15 mouse cellular contexts compared by ENCODE assay signal in genomic region chr11:119948305-119948704, GRCm38 (mm10). TPM values are rescaled to one million over a fixed set of nuclear protein-coding genes. Genes with fewer than 3 reads are reported as not detected.
A peak's percentile ranks its signal among the peaks of the same experiment; 100 is the strongest.
DNase-seq lines count a peak whose midpoint lies in the region; TF ChIP-seq lines count a peak whose summit lies in the region.
"Had no signal": no experiment of that assay in that cellular context is flagged by ENCODE, and none has a peak within 500 bp of the region (broad histone marks: within the 10 kb centered on the region; RNA-seq: fewer than 3 reads in every experiment).

No protein-coding gene starts in this region.

- TF ChIP-seq EP300 in heart, adult 2 months (IDR thresholded peaks at IDR 0.05; ENCODE audit: insufficient read depth, low read depth, low read length) = no peak
- no peak for TF ChIP-seq EP300 in CH12.LX (IDR thresholded peaks at IDR 0.05; ENCODE audit: low read length)

- no peaks in the 10 kb centered on the region for H3K9me3 ChIP-seq in CH12.LX (replicated peaks; ENCODE audit: low read length)
- H3K9me3 ChIP-seq: G1E; hindbrain, embryonic 12.5 days; intestine, embryonic 15.5 days had no signal

- peaks cover under 1% of the 10 kb centered on the region; the same call in 1 of the 2 replicates for H3K79me2 ChIP-seq in heart, adult 2 months (replicated peaks; ENCODE audit: control insufficient read depth, insufficient read depth, low read length)
- H3K79me2 ChIP-seq in liver, adult 2 months (ENCODE audit: control insufficient read depth, insufficient read depth, low read length) = peaks cover 69% of the 10 kb centered on the region
- no peaks in the 10 kb centered on the region for H3K79me2 ChIP-seq in CH12.LX (replicated peaks; ENCODE audit: control insufficient read depth, extremely low read depth, insufficient read depth, poor library complexity, severe bottlenecking)

- TF ChIP-seq CTCF in heart, adult 2 months (IDR thresholded peaks at IDR 0.05) = no peak
- no peak for TF ChIP-seq CTCF in liver, adult 2 months (IDR thresholded peaks at IDR 0.05; ENCODE audit: low read depth, low read length)
- TF ChIP-seq CTCF in CH12.LX (conservative IDR thresholded peaks at IDR 0.05 in 1 of 2, IDR thresholded peaks at IDR 0.05 in 1 of 2; ENCODE audit: low read depth in 2 of 2, low read length in 2 of 2) = no peak
- TF ChIP-seq CTCF in olfactory bulb, adult 2 months (IDR thresholded peaks at IDR 0.05; ENCODE audit: insufficient read depth, low read depth, low read length) = no peak

- 59% methylated on average over 4 of the region's 4 CpGs for WGBS in heart, adult 2 months
- 55% methylated on average over 4 of the region's 4 CpGs for WGBS in liver, adult 2 months
- 27% methylated on average over 4 of the region's 4 CpGs for WGBS in olfactory bulb, adult 2 months

- no peak overlapping the region for H3K4me2 ChIP-seq in CH12.LX (ENCODE audit: insufficient read depth, low read depth, poor library complexity, severe bottlenecking)
- H3K4me2 ChIP-seq: hindbrain, embryonic 12.5 days; intestine, embryonic 15.5 days had no signal

- in situ Hi-C loops in CH12.LX (cut with MboI; ENCODE audit: low pct_ligation_motif_present, low pct_unique_long_range_greater_than_20kb, low sequenced_read_pairs) = loop anchor here (5.0 kb wide), 1 partner anchor 39 kb away; no protein-coding TSS in a partner anchor

- H3K27me3 ChIP-seq in heart, adult 2 months (ENCODE audit: control insufficient read depth, insufficient read depth, low read length) = no peaks in the 10 kb centered on the region
- no peaks in the 10 kb centered on the region for H3K27me3 ChIP-seq in liver, adult 2 months (ENCODE audit: control insufficient read depth, insufficient read depth, low read length)
- peaks cover 11% of the 10 kb centered on the region for H3K27me3 ChIP-seq in CH12.LX (replicated peaks)
- H3K27me3 ChIP-seq: hindbrain, embryonic 12.5 days; intestine, embryonic 15.5 days had no signal

- peaks cover 44% of the 10 kb centered on the region for H3K4me1 ChIP-seq in heart, adult 2 months (ENCODE audit: control insufficient read depth, insufficient read depth, low read length)
- peaks cover 70% of the 10 kb centered on the region for H3K4me1 ChIP-seq in liver, adult 2 months (ENCODE audit: control insufficient read depth, insufficient read depth, low read length)
- peaks cover 14 to 64% of the 10 kb centered on the region in 2 experiments for H3K4me1 ChIP-seq in CH12.LX (ENCODE audit: control insufficient read depth in 1 of 2, insufficient read depth in 2 of 2)
- H3K4me1 ChIP-seq in olfactory bulb, adult 2 months (ENCODE audit: control insufficient read depth, insufficient read depth, low read length) = peaks cover 58% of the 10 kb centered on the region

- no peak for TF ChIP-seq POLR2A in heart, adult 2 months (IDR thresholded peaks at IDR 0.05; ENCODE audit: insufficient read depth, low read depth, low read length)
- TF ChIP-seq POLR2A in liver, adult 2 months (IDR thresholded peaks at IDR 0.05; ENCODE audit: extremely low read depth, insufficient read depth, low read length) = no peak
- no peak for TF ChIP-seq POLR2A in CH12.LX (IDR thresholded peaks at IDR 0.05; ENCODE audit: low read depth, low read length)
- no peak for TF ChIP-seq POLR2A in olfactory bulb, adult 2 months (IDR thresholded peaks at IDR 0.05; ENCODE audit: insufficient read depth, low read depth, low read length)

- no peaks in the 10 kb centered on the region for H3K36me3 ChIP-seq in heart, adult 2 months (ENCODE audit: control insufficient read depth, insufficient read depth, low read length)
- no peaks in the 10 kb centered on the region for H3K36me3 ChIP-seq in liver, adult 2 months (ENCODE audit: control insufficient read depth, insufficient read depth, low read length)
- H3K36me3 ChIP-seq in CH12.LX (replicated peaks in 1 of 2; ENCODE audit: control insufficient read depth in 1 of 2, insufficient read depth in 1 of 2, low read length in 1 of 2) = no peaks in the 10 kb centered on the region
- H3K36me3 ChIP-seq: G1E; hindbrain, embryonic 12.5 days; intestine, embryonic 15.5 days had no signal

- no peak for TF ChIP-seq RAD21 in CH12.LX (IDR thresholded peaks at IDR 0.05; ENCODE audit: low read depth, low read length)

- intact Hi-C loops in heart, adult 2 months (cut with DNase I) = no loop called here

- peak overlapping the region; percentile 49; the same call in 1 of the 2 replicates for H3K27ac ChIP-seq in heart, adult 2 months
- H3K27ac ChIP-seq in liver, adult 2 months (replicated peaks; ENCODE audit: insufficient read depth, low read depth, low read length) = peak overlapping the region; percentile 62
- no peak overlapping the region for H3K27ac ChIP-seq in CH12.LX (ENCODE audit: insufficient read depth, low read depth)
- peak overlapping the region; percentile 66 for H3K27ac ChIP-seq in olfactory bulb, adult 2 months (ENCODE audit: insufficient read depth, low read depth, low read length)
- H3K27ac ChIP-seq: hindbrain, embryonic 12.5 days; intestine, embryonic 15.5 days; kidney, postnatal 0 days; liver, embryonic 14.5 days had no signal

- H3K9ac ChIP-seq in heart, adult 2 months (ENCODE audit: low read depth, low read length) = no peak overlapping the region
- peak overlapping the region; percentile 13 for H3K9ac ChIP-seq in liver, adult 2 months (ENCODE audit: low read depth, low read length)
- H3K9ac ChIP-seq in CH12.LX (ENCODE audit: insufficient read depth, low read depth) = no peak overlapping the region
- H3K9ac ChIP-seq: hindbrain, embryonic 12.5 days; intestine, embryonic 15.5 days; liver, embryonic 14.5 days had no signal

- no peak for DNase-seq in heart, adult 2 months
- no peak for DNase-seq in heart, adult 11 months
- DNase-seq in liver, adult 2 months (ENCODE audit: extremely low read depth, low read depth, low spot score) = no peak
- DNase-seq in liver = no peak
- DNase-seq in CH12.LX (ENCODE audit: extremely low read depth) = no peak
- no peak for DNase-seq in layer of hippocampus, adult 9-11 months
- no peak for DNase-seq in urinary bladder, postnatal 4 days (ENCODE audit: low spot score in 2 of 2)
- DNase-seq: embryo, embryonic 11 days; thymus, adult 2 months had no signal

- H3K4me3 ChIP-seq in heart, adult 2 months = no peak overlapping the region
- no peak overlapping the region for H3K4me3 ChIP-seq in liver, adult 2 months (ENCODE audit: insufficient read depth, low read depth, low read length)
- no peak overlapping the region for H3K4me3 ChIP-seq in CH12.LX (replicated peaks in 1 of 3; ENCODE audit: low read depth in 2 of 3, low read length in 2 of 3, poor library complexity in 1 of 3)
- no peak overlapping the region for H3K4me3 ChIP-seq in olfactory bulb, adult 2 months (ENCODE audit: insufficient read depth, low read depth, low read length)
- H3K4me3 ChIP-seq: hindbrain, embryonic 12.5 days; intestine, embryonic 15.5 days had no signal

- dilution Hi-C loops in CH12.LX (cut with MboI; ENCODE audit: extremely low pct_ligation_motif_present, extremely low pct_unique_long_range_greater_than_20kb, low sequenced_read_pairs) = no loop called here

TF ChIP-seq in CH12.LX, 34 proteins besides CTCF, POLR2A, EP300 and RAD21:
- TF ChIP-seq MAX (IDR thresholded peaks at IDR 0.05; ENCODE audit: low read length) (0 out of 2 replicates have a peak, but pooled peaks have one; percentile 29), ZMIZ1 (IDR thresholded peaks at IDR 0.05; ENCODE audit: low read depth, low read length) (no peak), GABPA (IDR thresholded peaks at IDR 0.05; ENCODE audit: insufficient replicate concordance, low read depth, low read length) (no peak)

RNA-seq across cellular contexts. Expression of gene Baiap2, which starts 5.7 kb away (rescaled TPM):
- total RNA-seq in heart, adult 2 months (2021) = 10 to 100 TPM in 1 of 2 experiments, 1 to 10 TPM in 1; 5.8 to 10.3 TPM
- 10.5 and 10.9 TPM in 2 replicates for polyA plus RNA-seq in heart, adult 2 months (2012; rRNA removed)
- 11.6 and 16.2 TPM in 2 replicates for total RNA-seq in liver, adult 2 months (2014; rRNA removed)
- polyA plus RNA-seq in liver, adult 2 months (2012; rRNA removed) = 45.6 and 59.4 TPM in 2 replicates
- 6.7 and 9.9 TPM in 2 replicates for total RNA-seq in CH12.LX (2012; rRNA removed)
- total RNA-seq in CH12.LX (2014; rRNA removed) = 3.2 and 3.4 TPM in 2 replicates
- 5.6 and 6.1 TPM in 2 replicates for polyA plus RNA-seq in CH12.LX (2012; ENCODE audit: insufficient read length, low read depth)
- polyA plus RNA-seq in olfactory bulb, adult 2 months (2012; ENCODE audit: insufficient read depth, insufficient read length, low replicate concordance, missing spikeins) = not detected in 2 replicates

RNA-seq across cellular contexts. Expression of gene Chmp6, which starts 35.1 kb away (rescaled TPM):
- 10 to 100 TPM; 25.9 to 30.1 TPM for total RNA-seq in heart, adult 2 months (2021)
- polyA plus RNA-seq in heart, adult 2 months (2012; rRNA removed) = 26.8 and 28.9 TPM in 2 replicates
- 20.6 and 21.6 TPM in 2 replicates for total RNA-seq in liver, adult 2 months (2014; rRNA removed)
- polyA plus RNA-seq in liver, adult 2 months (2012; rRNA removed) = 34.2 and 34.9 TPM in 2 replicates
- total RNA-seq in CH12.LX (2012; rRNA removed) (59.7 and 67.2 TPM in 2 replicates), CH12.LX (2014; rRNA removed) (63.2 and 70.6 TPM in 2 replicates)
- polyA plus RNA-seq in CH12.LX (2012; ENCODE audit: insufficient read length, low read depth) = 50.3 and 67.9 TPM in 2 replicates
- not detected in 2 replicates for polyA plus RNA-seq in olfactory bulb, adult 2 months (2012; ENCODE audit: insufficient read depth, insufficient read length, low replicate concordance, missing spikeins)

Comparison
In these comparisons a context has a peak if more than half of its experiments do, and no peak if none do; other contexts are left out.
1. RNA of gene Chmp6, which starts 35.1 kb away (polyA plus RNA-seq): 50.3 to 67.9 TPM in CH12.LX, 34.2 to 34.9 TPM in liver, adult 2 months and 26.8 to 28.9 TPM in heart, adult 2 months; not detected in olfactory bulb, adult 2 months; every median in the first group is over 10 times any median in the second.